Comparison of ENCODE assay signal across 8 mouse cellular contexts in the genomic region with DNA sequence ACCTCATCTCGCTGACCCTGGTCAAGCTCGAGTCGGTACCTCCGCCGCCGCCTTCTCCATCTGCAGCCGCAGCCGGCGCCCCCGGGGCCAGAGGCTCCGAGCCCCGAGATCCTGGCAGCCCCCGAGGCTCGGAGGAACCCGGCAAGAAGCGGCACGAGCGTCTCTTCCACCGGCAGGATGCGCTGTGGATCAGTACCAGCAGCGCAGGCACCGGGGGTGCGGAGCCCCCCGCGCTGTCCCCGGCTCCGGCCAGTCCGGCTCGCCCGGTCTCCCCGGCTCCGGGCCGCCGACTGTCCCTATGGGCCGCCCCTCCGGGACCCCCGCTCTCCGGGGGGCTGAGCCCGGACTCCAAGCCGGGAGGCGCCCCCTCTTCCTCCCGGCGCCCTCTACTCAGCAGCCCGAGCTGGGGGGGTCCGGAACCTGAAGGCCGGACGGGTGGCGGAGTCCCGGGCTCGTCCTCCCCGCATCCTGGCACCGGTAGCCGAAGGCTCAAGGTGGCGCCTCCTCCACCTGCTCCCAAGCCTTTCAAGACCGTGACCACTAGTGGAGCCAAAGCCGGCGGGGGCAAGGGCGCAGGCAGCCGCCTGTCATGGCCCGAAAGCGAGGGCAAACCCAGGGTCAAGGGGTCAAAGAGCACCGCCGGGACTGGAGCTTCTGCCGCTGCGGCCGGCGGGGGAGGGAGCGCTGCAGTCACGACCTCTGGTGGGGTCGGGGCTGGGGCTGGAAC. TPM values are rescaled to one million over a fixed set of nuclear protein-coding genes. Genes with fewer than 3 reads are reported as not detected.
DNase-seq lines count a peak whose midpoint lies in the region; ATAC-seq and TF ChIP-seq lines count a peak whose summit lies in the region.

No protein-coding gene starts in this region.

- intact Hi-C loops in left cerebral cortex, adult 2 months (cut with DNase I) = no loop called here

- 0 out of 2 replicates have a peak, but pooled peaks have one; percentile 5 for ATAC-seq in hindbrain, embryonic 14.5 days (ENCODE audit: low FRiP score)
- ATAC-seq in midbrain, embryonic 12.5 days (ENCODE audit: low FRiP score, low read depth) = peak; percentile 13; the same call in 1 of the 2 replicates
- ATAC-seq in activated CD4-positive, CD25-positive, alpha-beta regulatory T cell, adult 4 months = no peak

- H3K27ac ChIP-seq in left cerebral cortex, adult 2 months = peak overlapping the region; percentile 96
- peak overlapping the region; percentile 90 for H3K27ac ChIP-seq in hindbrain, embryonic 14.5 days
- H3K27ac ChIP-seq in midbrain, embryonic 12.5 days (replicated peaks) = peak overlapping the region; percentile 87

- H3K9me3 ChIP-seq in hindbrain, embryonic 14.5 days (ENCODE audit: control insufficient read depth, low read length) = no peaks in the 10 kb centered on the region
- H3K9me3 ChIP-seq in midbrain, embryonic 12.5 days = no peaks in the 10 kb centered on the region

- peaks cover 24% of the 10 kb centered on the region for H3K36me3 ChIP-seq in hindbrain, embryonic 14.5 days (replicated peaks; ENCODE audit: control insufficient read depth, insufficient read depth)
- H3K36me3 ChIP-seq in midbrain, embryonic 12.5 days = peaks cover 2% of the 10 kb centered on the region; the same call in 1 of the 2 replicates

- peak in 1 of 2 experiments; percentile 59 for DNase-seq in left cerebral cortex, adult 2 months (ENCODE audit: extremely low spot score in 1 of 2, low spot score in 2 of 2)
- no peak for DNase-seq in left cerebral cortex, adult 11 months (ENCODE audit: low spot score)
- peak; percentile 63 for DNase-seq in embryo, embryonic 10 days (ENCODE audit: low spot score)
- DNase-seq in hindbrain, embryonic 14.5 days (ENCODE audit: low spot score) = peak; percentile 51
- no peak for DNase-seq in MN1 (ENCODE audit: low spot score)
- no peak for DNase-seq in layer of hippocampus, adult 8-10 months (ENCODE audit: low spot score in 2 of 2)

- peaks cover 40% of the 10 kb centered on the region for H3K4me1 ChIP-seq in hindbrain, embryonic 14.5 days (replicated peaks; ENCODE audit: control insufficient read depth, insufficient read depth, low read length)
- peaks cover 46% of the 10 kb centered on the region for H3K4me1 ChIP-seq in midbrain, embryonic 12.5 days

- peak overlapping the region; percentile 95 for H3K4me2 ChIP-seq in hindbrain, embryonic 14.5 days (replicated peaks)
- peak overlapping the region; percentile 99 for H3K4me2 ChIP-seq in midbrain, embryonic 12.5 days (replicated peaks)

- H3K9ac ChIP-seq in hindbrain, embryonic 14.5 days = peak overlapping the region; percentile 93
- H3K9ac ChIP-seq in midbrain, embryonic 12.5 days (replicated peaks) = peak overlapping the region; percentile 90

- under 1% methylated on average over 65 of the region's 70 CpGs for WGBS in hindbrain, embryonic 14.5 days
- WGBS in midbrain, embryonic 12.5 days = 1% methylated on average over 44 of the region's 70 CpGs

- H3K27me3 ChIP-seq in hindbrain, embryonic 14.5 days (ENCODE audit: control insufficient read depth, insufficient read depth, low read length) = peaks cover 12% of the 10 kb centered on the region
- H3K27me3 ChIP-seq in midbrain, embryonic 12.5 days = peaks cover 90% of the 10 kb centered on the region

- TF ChIP-seq CTCF in left cerebral cortex, adult 2 months (IDR thresholded peaks at IDR 0.05) = peak; percentile 43

- peak overlapping the region; percentile 85 for H3K4me3 ChIP-seq in left cerebral cortex, adult 2 months
- peak overlapping the region; percentile 47 for H3K4me3 ChIP-seq in hindbrain, embryonic 14.5 days (replicated peaks; ENCODE audit: low read length)
- peak overlapping the region; percentile 74 for H3K4me3 ChIP-seq in midbrain, embryonic 12.5 days

RNA-seq across cellular contexts. Expression of gene Agap2, which starts 4.7 kb away (rescaled TPM):
- total RNA-seq in left cerebral cortex, adult 2 months (2021) = 100 to 1,000 TPM; 627 to 694 TPM
- 6.7 and 8.2 TPM in 2 replicates for polyA plus RNA-seq in hindbrain, embryonic 14.5 days (2014; fragmentation: Nextera tagmentation; extraction: Ambion mirVana)
- 1.3 TPM in 2 replicates for polyA plus RNA-seq in midbrain, embryonic 12.5 days (2016; fragmentation: Nextera tagmentation; extraction: Ambion mirVana)
- 10 to 100 TPM; 20.4 to 29.9 TPM for polyA plus RNA-seq in activated CD4-positive, CD25-positive, alpha-beta regulatory T cell, adult 4 months (2017; shearing (Covaris generic))
- 100 to 1,000 TPM; 657 to 727 (median 692) TPM for total RNA-seq in layer of hippocampus, adult 8-10 months (2022)

RNA-seq across cellular contexts. Expression of gene Tspan31, which starts 9.8 kb away (rescaled TPM):
- total RNA-seq in left cerebral cortex, adult 2 months (2021) = 10 to 100 TPM; 63.7 to 64.4 TPM
- 54.4 and 83.3 TPM in 2 replicates for polyA plus RNA-seq in hindbrain, embryonic 14.5 days (2014; fragmentation: Nextera tagmentation; extraction: Ambion mirVana)
- 165 and 167 TPM in 2 replicates for polyA plus RNA-seq in midbrain, embryonic 12.5 days (2016; fragmentation: Nextera tagmentation; extraction: Ambion mirVana)
- polyA plus RNA-seq in activated CD4-positive, CD25-positive, alpha-beta regulatory T cell, adult 4 months (2017; shearing (Covaris generic)) = 100 to 1,000 TPM in 1 of 2 experiments, 10 to 100 TPM in 1; 99.2 to 103 TPM
- total RNA-seq in layer of hippocampus, adult 8-10 months (2022) = 10 to 100 TPM; 62.9 to 68.4 (median 66.1) TPM

RNA-seq across cellular contexts. Expression of gene Cdk4, which starts 16.5 kb away (rescaled TPM):
- 10 to 100 TPM; 74.4 to 75.2 TPM for total RNA-seq in left cerebral cortex, adult 2 months (2021)
- polyA plus RNA-seq in hindbrain, embryonic 14.5 days (2014; fragmentation: Nextera tagmentation; extraction: Ambion mirVana) = 764 and 784 TPM in 2 replicates
- 2,032 and 2,136 TPM in 2 replicates for polyA plus RNA-seq in midbrain, embryonic 12.5 days (2016; fragmentation: Nextera tagmentation; extraction: Ambion mirVana)
- 100 to 1,000 TPM; 304 to 317 TPM for polyA plus RNA-seq in activated CD4-positive, CD25-positive, alpha-beta regulatory T cell, adult 4 months (2017; shearing (Covaris generic))
- 10 to 100 TPM; 84.1 to 95.2 (median 91.1) TPM for total RNA-seq in layer of hippocampus, adult 8-10 months (2022)

RNA-seq across cellular contexts. Expression of gene March9, which starts 19.8 kb away (rescaled TPM):
- total RNA-seq in left cerebral cortex, adult 2 months (2021) = 10 to 100 TPM; 18.1 to 22.5 TPM
- polyA plus RNA-seq in hindbrain, embryonic 14.5 days (2014; fragmentation: Nextera tagmentation; extraction: Ambion mirVana) = 12.0 and 12.9 TPM in 2 replicates
- polyA plus RNA-seq in midbrain, embryonic 12.5 days (2016; fragmentation: Nextera tagmentation; extraction: Ambion mirVana) = 4.6 and 5.3 TPM in 2 replicates
- 1 to 10 TPM in 1 of 2 experiments, under 1 TPM in 1; 0.65 to 1.0 TPM for polyA plus RNA-seq in activated CD4-positive, CD25-positive, alpha-beta regulatory T cell, adult 4 months (2017; shearing (Covaris generic))
- 10 to 100 TPM; 14.8 to 21.9 (median 20.4) TPM for total RNA-seq in layer of hippocampus, adult 8-10 months (2022)

RNA-seq across cellular contexts. Expression of gene Cyp27b1, which starts 31.8 kb away (rescaled TPM):
- total RNA-seq in left cerebral cortex, adult 2 months (2021) = under 1 TPM; 0.36 to 0.77 TPM
- 0.08 TPM in 1 of 2 replicates, not detected in the other for polyA plus RNA-seq in hindbrain, embryonic 14.5 days (2014; fragmentation: Nextera tagmentation; extraction: Ambion mirVana)
- 0.09 and 0.16 TPM in 2 replicates for polyA plus RNA-seq in midbrain, embryonic 12.5 days (2016; fragmentation: Nextera tagmentation; extraction: Ambion mirVana)
- not detected for polyA plus RNA-seq in activated CD4-positive, CD25-positive, alpha-beta regulatory T cell, adult 4 months (2017; shearing (Covaris generic))
- 1 to 10 TPM in 1 of 4 experiments, under 1 TPM in 3; 0.14 to 1.1 (median 0.48) TPM for total RNA-seq in layer of hippocampus, adult 8-10 months (2022)

Comparison
In these comparisons a context has a peak if more than half of its experiments do, and no peak if none do; other contexts are left out.
1. DNase-seq: peak in embryo, embryonic 10 days (single experiment) and hindbrain, embryonic 14.5 days (single experiment); none in left cerebral cortex, adult 11 months (single experiment), MN1 (single experiment) and layer of hippocampus, adult 8-10 months (0 of 2).
2. Peak in every context shown above with its lines, with median percentiles within 50 percentile points of each other: H3K27ac ChIP-seq and H3K4me3 ChIP-seq.